Mouse (Mus musculus) heart, adult 2 months (tissue): ENCODE results near the gene Pik3cb.

Experiments used
- CTCF ChIP-seq: fragments of 200-600 bp; IDR thresholded peaks from 2 replicates; pipeline ENCODE4 v1.8.1; 2022; ENCODE audit warnings: antibody characterized with exemption, mild to moderate bottlenecking, moderate library complexity
- EP300 ChIP-seq: fragments of 200-500 bp; IDR thresholded peaks from 2 replicates; pipeline ENCODE4 v1.6.1; 2011; ENCODE audit warnings: low read depth, low read length, control low read depth; ENCODE audit not compliant: insufficient read depth
- POLR2A ChIP-seq: fragments of 200-500 bp; IDR thresholded peaks from 2 replicates; pipeline ENCODE4 v1.6.1; 2011; ENCODE audit warnings: mild to moderate bottlenecking, low read depth, low read length, control low read depth; ENCODE audit not compliant: insufficient read depth

- TF ChIP-seq CTCF, result no peak
- TF ChIP-seq POLR2A, result no peak
- TF ChIP-seq EP300, result no peak
Measured at GRCm38 (mm10) chr9:99034111-99034510, 106.3 kb downstream of the Pik3cb start.
